Mouse (Mus musculus): ENCODE data around the gene Vmn1r82.

Vmn1r82 gene

DNA sequence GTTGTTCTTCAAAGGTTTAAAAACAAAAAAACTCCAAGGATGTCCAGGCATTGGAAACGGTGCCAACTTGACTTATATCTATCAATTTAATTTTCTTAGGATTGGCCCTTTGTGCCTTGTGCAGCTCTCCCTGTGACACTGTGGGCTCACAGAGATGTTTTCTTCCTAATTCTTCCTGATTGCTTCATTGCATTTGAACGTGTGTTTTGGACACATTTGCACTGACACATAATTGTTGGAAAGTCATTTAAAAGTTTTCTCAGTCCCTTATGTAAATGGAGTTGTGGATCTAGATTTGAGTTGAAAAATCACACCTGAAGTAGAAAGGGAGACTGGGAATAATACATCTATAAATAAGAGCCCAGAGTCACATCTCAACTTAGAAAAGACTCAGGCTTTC, at the start of gene Vmn1r82:
Vmn1r82 (plus strand) TSS at position 301 of the 400 bp plus-strand sequence.
- DNase-seq (ENCODE audit: low spot score): no peak

- DNase-seq (ENCODE audit: low spot score): no peak
These were observed 32.1 kb upstream of the Vmn1r82 start, which contains the start of gene Vmn1r81 for GRCm38 (mm10) chr7:12268169-12268568. Gene Vmn1r81, minus strand, starts transcription at chr7:12268269.

DNA sequence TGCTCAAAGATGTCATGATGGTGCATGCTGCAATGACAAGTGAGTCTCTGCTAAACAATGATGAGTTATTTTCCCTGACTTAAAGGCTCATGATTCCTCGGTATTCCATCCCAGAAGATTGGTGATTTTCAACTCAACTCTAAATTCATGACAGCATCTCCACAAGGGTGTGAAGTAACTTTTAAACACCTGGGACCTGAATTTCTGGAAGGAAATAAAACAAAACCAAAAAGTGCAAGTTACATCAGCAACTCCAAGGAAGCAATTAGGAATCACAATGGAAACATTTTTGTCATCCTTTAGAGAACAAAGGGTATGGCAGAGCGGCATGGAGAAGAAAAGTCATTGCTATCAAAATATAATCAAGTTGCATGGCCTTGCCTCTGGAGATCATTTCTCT, 29.2 kb downstream of the Vmn1r82 start, which contains the start of gene Vmn1r83:
Vmn1r83 (minus strand) TSS at position 101 of the 400 bp plus-strand sequence.
- no peak for DNase-seq (ENCODE audit: low spot score)
